Mouse (Mus musculus) cerebellum, adult 11 months (tissue): ENCODE measurements around the gene Zbtb4.
"Not testable (repeated sequence)": the region's sequence is repeated elsewhere in the genome, so short reads cannot be mapped to it uniquely, and the experiment has no call there.

Experiments used
- DNase-seq: peaks from one replicate; pipeline ENCODE4 v3.0.0; 2022

The Zbtb4 gene

DNA sequence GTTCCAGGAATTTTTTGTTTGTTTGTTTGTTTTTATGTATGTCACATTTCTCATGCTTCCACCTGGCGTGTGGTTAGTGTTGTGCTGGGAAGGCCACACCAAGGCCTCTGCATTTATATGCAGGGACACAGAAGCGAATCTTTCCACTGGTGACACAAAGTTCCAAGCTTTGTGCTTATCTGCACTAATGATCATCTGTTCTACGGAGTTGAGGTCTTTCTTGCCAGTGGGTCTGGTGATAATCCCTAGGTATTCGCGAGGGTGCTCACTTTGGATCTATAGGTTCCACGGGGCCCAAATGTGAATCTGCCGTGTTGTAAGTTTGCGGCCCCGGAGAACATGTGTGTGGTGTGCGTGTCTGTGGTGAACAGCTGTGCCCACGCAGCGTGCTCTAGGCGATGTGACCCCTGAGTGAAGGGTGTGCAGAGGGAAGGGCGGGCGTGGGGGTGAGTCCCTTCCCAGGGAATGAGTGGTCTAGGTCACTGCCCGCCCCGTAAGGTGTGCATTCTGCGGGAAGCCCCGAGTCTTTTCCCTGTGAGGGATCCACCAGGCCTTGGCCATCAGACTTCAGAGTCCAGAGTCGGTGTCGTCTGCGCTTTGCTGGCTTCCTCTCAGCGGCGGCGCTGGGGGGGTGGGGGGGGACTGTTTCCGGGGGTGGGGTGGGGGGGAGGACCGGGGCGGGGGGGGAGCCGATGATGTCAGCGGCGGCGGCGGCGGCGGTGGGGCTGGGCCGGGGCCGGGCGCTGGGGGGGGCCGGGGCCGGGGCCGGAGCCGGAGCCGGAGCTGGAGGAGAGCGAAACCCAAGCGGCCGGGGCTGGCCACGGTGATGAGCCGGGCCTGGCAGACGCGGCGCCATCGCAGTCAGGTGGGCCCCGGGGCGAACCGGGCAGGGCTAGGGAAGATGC, at the start of gene Zbtb4:
Gene Zbtb4, plus strand, starts transcription at position 692 of the 905 bp plus-strand sequence.
- peak; percentile 51 for DNase-seq

DNA sequence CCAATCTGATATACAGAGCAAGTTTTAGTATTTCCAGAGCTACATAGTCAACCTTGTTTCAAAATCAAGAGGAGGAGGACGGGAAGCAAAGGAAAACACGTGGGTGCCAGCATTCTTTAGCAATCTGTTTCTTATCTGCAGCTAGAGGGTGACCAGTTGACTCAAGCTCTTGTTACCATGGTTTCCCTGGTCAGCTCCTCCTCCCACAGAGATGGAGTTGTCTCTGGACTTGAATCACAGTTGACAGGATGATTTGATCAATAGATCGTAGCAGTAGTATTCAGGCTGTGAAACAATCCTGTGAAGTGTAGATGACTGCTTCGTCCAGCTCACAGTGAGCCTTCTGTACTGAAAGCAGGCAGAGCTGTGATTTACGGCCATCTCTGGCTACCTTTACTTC, 49.8 kb upstream of the Zbtb4 start:
- no peak for DNase-seq

DNA sequence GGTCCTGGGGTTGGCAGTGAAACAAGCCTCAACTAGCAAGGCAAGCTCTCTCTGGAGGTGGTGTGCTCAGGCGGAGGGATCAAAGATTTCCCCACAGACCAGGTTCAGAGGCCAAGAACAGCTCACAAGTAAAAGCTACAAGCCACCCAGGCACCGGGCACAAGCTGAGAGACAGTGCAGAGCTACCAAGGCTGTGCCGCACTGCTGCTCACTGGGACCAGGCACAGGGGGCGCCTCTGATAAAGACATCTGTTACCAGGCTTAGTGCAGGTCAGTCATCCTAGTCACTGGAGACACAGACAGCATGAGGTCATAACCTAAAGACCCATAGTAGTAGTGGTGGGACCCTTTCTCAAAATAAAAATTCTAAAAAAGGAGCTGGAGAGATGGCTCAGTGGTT, 48.8 kb upstream of the Zbtb4 start:
- no peak for DNase-seq

DNA sequence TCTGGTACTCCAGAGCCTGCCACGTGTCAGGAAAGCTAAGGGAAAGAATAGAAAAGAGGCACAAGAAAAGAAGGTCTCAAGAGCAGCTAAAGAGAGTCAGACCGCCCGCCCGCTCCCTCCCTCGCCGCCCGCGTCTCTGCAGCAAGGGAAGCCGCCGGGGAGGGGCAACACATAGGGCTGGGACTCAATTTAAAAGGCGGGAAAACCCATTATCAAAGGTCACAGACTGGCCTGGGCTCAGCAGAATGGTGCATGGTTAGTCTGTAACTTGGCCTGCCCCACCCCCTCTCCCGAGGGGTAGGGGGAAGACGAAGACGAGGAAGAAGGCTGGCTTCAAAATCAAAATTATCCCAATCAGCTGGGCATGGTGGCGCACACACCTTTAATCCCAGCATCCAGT, 47.1 kb upstream of the Zbtb4 start:
- no peak for DNase-seq

DNA sequence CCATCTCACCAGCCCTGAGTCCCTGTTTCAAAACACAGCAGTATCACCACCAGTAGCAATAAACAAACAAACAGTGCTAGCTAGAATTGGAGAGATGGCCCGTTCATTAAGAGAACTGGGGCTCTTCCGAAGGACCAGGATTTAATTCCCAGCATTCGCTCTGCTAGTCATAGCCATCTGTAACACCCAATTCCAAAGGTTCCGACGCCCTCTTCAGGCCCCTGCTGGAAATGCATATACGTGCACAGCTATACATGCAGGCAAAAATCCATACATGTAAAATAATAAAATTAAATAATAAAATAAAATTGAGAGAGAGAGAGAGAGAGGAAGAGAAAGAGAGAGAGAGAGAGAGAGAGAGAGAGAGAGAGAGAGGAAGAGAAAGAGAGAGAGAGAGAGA, 46.3 kb upstream of the Zbtb4 start:
- DNase-seq = no peak

DNA sequence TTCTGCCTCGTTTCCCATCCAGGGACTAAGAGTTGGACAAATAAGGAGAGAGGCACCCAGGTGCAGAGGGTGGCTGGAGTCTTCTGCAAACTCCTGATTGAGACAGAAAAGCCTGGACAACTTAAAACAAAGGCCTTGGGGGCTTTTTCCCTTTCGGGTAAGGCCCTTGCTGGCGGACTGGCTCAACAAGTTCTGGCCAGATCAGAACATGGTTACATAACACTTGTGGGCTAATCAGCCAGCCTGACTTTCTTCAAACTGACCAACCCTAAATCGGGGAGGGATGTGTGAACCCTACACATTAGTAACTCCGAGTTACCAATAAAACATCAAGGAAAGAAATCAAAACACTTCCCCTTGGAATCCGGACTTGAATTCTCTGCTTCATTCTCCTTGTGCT, 44.9 kb upstream of the Zbtb4 start:
- no peak for DNase-seq

DNA sequence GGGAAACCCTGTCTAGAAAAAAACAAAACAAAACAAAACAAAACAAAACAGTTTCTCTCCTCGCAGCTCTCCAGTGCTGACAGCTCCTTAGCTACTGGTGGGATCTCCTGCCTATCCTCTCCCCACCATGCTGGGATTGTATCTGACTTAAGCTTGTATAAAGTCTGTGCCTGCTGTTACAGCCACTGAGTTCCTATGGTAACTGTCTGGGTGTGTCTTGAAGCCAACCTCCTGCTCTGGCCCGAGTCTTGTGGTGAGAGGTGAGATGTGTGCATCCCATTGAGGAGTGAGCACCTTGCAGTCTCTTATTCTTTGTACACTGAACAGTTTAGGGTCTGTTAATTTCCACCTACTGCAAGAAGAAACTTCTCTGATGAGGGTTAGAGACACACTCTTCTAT, 42.6 kb upstream of the Zbtb4 start:
- DNase-seq = no peak

DNA sequence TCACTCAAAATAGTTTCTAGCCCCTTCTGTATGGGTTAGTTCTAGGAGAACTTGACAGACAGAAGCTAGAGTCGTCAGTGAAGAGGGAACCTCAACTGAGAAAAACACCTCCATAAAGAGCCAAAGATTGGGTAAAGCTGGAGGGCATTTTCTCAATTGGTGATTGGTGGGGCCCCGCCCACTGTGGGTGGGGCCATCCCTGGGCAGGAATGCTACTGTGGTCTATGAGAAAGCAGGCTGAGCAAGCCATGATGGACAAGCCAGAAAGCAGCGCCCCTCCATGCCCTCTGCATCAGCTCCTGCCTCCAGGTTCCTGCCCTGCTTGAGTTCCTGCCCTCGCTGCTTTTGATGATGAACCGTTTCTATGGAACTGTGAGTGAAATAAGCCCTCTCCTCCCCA, 39.8 kb upstream of the Zbtb4 start:
- DNase-seq = no peak

DNA sequence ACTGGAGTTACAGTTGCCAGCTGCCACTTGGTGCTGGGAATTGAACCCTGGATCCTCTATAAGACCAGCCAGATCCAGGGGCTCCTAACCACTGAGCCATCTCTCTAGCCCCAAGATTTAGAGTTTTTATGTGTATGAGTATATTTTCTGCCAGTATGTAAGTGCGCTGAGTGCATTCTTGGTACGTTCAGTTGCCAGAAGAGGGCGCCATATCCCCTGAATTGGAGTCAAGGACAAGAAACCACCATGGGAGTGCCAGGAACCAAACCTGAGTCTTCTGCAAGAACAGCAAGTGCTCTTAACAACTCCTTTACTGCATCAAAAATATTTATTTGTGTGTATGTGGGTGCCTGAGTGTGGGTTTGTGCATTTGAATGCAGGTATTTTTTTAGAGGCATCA, 36.6 kb upstream of the Zbtb4 start:
- DNase-seq = no peak

DNA sequence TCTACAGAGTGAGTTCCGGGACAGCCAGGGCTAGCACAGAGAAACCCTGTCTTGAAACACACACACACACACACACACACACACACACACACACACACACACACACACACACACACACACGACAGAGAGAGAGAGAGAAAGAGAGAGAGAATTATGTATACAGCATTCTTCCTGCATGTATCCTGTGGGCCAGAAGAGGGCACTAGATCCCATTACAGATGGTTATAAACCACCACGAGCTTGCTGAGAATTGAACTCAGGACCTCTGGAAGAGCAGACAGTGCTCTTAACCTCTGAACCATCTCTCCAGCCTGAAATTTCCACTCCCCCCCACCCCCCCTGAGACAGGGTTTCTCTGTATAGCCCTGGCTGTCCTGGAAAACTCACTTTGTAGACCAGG, 34.3 kb upstream of the Zbtb4 start:
- DNase-seq = not testable (repeated sequence)

DNA sequence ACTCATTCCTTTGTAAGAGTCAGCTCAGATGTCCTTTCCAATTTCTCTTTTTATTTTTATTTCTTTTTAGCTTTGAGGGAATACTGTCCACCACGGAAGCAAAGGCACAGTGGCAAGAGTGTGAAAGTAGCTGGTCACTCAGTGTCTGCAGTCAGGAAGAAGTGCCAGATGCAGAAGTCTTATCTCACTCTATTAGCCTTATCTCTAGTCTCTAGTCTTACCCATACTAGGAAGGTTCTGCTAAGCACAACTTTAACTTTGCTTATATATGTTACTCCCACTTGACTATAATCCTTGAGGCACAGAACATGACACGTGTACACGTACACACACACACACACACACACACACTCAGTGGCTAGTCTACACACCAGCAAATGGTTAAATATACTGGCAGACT, 14.1 kb upstream of the Zbtb4 start:
- DNase-seq = no peak

DNA sequence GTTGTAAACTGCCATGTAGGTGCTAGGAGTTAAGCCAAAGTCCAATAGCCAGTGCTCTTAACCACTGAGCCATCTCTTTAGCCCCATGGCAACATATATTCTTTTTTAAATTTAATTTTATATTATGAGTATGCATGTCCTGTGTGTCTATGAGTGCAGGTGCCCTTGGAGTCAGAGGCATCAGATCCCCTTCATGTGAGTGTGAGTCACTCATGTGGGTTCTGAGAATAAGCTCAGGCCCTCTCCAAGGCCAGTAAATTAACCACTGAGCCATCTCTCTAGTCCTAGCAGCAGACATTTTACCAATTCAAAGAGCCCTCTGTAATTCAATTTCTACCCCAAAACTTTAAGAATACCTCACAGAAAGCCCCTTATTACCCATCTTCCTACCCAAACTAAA, 13.0 kb upstream of the Zbtb4 start:
- no peak for DNase-seq

DNA sequence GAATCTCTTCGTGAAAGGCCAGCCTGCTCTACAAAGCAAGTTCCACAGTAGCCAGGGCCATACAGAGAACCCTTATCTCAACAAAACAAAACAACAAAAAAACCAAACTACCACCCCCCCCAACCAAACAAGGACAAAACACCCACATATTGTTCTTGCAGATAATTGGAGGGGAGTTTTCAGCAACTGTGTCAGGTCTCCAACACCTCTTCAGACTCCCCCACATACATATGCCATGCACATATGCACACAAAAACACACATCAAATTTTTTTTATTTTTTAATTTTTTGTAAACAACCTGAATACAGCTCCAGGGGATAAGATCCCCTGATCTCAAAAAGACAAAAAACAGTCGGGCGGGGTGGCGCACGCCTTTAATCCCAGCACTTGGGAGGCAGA, 11.5 kb upstream of the Zbtb4 start:
- DNase-seq = no peak

DNA sequence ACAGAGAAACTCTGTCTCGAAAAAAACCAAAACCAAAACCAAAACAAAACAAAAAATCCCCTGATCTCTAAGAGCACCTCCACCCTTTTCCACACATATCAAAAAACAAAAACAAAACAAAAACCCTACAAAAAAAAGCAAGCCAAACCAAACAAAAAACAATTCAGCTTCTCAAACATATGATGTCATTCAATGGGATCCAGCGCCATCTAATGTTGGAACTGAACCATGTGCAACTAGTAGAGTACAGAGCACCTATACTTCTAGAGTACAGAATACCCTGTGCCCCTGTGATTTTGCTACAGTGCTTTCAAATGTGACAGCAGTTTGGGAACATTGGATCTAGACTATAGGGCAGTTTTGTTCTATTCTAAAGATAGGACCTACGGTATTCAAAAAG, 11.0 kb upstream of the Zbtb4 start:
- DNase-seq = no peak

DNA sequence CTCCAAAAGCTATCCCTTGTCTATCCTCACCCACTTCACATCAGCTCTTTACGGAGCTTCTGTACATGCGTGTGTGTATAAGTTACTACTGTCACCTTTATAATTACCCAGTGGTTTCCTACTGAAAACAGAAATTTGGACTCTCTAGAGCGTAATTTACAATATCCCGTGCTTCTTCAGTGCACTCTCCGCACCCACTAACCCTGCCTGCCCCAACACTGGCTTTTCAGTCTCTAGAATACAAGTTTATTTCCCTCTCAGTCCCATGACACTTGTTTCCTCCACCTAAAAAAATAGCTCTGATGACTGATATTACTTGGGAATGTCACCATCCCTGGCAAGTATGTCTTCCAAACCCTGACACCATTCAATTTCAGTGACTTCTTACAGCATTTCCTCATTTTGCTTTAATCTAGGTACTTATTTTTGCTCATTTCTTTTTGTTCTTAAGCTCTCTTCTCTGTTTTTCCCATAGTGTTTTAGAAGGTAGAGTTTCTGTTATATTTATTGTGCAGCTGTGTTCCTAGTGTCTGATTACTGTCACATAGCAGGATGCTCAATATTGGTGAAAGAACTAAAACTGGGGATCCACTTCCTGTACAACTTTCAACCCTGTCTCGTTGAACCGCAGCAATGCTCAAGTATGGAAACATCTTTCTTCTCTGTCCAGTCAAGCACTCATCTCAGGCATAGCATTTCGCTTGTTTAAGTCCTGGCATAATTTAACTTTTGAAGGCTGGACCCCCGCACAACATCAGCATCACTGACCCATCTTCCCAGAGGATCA, 8.2 kb upstream of the Zbtb4 start:
- no peak for DNase-seq

DNA sequence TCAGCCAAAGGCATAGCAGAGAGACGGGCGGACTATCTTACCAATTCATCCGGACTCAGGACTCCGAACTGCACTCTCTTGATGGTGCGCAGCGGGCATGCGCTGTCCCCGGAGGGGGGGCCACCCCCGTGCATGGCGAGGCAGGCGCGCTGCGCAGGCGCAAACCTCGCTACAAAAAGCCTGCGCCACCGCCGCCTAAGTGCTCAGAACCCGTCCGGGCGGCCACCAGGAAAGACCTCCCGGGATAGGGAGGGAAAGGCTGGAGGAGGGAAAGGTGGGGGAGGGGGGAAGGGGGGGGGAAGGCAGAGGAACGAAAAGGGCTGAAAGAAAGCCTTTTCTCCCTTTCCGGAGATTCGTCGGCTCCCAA, 7.6 kb upstream of the Zbtb4 start:
- DNase-seq = peak; percentile 98

DNA sequence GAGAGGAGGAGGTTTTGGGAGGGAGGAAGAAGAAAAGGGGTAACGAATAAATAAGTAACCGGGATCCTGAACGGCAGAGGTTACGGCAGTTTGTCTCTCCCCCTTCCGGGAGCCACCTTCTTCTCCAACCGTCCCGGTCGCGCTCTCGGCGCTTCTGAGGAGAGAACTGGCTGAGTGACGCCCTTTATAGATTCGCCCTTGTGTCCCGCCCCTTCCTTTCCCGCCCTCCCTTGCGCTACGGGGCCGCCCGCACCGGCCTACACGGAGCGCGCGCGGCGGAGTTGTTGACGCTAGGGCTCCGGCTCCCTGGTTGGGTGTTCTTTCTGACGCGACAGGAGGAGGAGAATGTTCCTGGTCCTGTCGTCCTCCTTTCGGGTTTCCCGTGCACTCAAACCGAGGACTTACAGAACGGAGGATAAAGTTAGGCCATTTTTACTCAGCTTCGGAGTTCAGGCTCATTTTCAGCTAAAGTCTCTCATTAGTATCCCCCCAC, 7.2 kb upstream of the Zbtb4 start, which contains the start of gene Polr2a:
Gene Polr2a, minus strand, starts transcription at position 160 of the 493 bp plus-strand sequence.
- peak; percentile 97 for DNase-seq

DNA sequence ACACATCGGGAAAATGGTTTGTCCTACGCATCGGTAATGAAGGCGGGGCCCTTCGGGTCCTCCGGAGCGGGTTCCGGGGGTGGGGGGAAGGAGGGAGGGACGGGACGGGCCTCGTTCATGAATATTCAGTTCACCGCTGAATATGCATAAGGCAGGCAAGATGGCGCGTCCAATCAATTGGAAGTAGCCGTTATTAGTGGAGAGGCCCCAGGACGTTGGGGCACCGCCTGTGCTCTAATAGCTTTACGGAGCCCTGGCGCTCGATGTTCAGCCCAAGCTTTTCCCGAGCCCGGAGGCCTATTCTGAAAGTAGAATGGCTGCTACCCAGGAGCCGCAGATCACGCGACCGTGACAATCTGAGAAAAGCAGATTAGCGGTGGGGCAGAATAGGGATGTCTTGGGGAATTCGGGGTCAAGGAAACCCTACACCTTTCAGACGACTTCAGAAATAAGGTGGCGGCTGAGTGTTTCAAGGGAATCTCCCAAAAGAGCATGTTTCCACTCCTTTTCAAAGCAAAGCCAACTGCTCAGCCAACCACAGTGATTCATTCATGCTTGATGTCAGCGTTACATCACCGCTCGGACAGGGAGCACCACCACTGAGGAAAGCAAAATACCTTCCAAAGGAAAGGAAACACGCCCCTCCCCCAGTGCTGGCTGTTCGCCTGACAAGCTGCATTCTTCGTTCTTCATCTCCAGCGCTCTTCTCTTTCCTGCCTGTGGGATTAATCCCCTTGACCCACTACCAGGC, 6.6 kb upstream of the Zbtb4 start:
- DNase-seq = peak; percentile 88

DNA sequence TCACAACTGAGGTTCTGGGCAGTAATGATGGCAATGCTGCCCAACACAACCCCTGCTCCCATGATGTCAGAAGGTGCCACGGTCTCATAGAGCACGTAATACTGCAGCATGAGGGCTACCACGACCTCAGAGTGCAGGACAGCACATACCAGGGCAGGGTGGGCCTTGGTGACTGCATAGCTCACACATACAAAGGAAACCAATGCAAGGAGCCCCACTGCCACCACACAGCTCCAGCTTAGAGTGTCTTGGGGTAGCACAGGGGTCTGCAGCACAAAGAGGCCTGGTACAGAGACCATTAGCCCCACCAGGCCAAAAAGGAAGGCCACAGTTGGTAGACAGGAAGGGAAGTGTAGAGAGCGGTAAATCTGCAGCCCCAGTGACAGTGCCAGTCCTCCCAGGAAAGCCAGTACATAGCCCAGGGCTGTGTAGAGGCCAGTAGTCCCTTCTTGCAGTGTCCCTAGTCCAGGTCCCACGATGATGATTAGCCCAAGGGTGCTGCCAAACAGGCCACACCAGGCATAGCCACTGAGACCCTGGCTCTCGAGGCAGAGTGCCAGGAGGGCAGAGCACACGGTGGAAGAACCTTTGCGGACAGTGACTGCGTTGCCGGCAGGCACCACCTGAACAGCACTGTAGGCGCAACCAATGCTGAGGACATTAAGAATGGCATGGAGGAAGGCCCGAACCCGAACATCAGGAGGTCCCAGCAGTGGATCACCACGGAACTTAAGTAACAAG, 5.4 kb upstream of the Zbtb4 start:
- no peak for DNase-seq

DNA sequence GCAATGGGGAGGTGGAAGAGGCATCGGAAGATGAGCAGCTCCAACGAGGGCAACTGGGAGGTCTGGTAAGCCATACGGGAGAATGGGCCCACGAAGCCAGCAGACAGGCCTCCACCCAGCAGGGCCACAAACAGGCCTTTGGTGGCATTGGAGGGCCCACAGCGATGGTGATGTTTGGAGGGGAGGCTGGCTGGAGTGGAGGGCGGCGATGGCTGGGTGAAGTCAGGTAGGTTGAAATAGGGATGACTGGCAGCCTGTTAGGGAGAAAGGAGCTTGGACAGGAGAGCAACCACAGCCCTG, 4.9 kb upstream of the Zbtb4 start:
- no peak for DNase-seq

DNA sequence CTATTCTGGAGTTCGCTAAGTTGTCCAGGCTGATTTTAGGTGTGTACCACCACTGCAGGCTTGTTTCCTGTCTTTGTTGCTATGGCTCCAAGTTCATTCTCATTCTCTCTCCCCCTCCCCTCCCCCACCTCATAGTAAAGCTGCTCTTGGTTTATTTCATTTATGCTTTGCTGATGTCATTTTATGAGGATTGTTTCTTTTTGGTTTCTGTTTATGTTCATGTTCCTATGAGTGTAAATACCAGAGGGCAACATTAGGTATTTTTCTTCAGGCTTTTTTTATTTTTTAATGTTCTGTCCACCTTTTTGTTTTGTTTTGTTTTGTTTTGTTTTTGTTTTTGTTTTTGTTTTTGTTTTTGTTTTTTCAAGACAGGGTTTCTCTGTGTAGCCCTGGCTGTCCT, 3.8 kb upstream of the Zbtb4 start, which contains the start of gene Slc35g3:
Gene Slc35g3, minus strand, starts transcription at position 101 of the 400 bp plus-strand sequence.
- DNase-seq = no peak

DNA sequence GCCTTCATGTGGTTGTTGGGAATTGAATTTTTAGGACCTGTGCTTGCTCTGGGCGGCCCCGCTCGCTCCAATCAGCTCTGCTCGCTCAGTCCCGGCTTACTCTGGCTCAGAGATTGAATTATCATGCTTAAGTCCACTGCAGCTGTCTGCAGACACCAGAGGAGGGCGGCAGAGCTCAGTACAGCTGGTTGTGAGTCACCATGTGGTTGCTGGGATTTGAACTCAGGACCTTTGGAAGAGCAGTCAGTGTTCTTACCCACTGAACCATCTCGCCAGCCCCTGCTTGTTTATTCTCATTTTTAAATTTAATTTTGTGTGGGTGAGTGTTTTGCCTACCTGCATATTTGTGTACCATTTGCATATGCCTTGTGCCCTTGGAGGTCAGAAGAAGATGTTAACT, 2.2 kb upstream of the Zbtb4 start:
- DNase-seq = no peak
